Mouse (Mus musculus): ENCODE measurements around the gene Gtf2h5.
A peak's percentile ranks its signal among the peaks of the same experiment; 100 is the strongest.

GRCm38 (mm10) chr17:6102287-6102686, 22.7 kb downstream of the Gtf2h5 start:
- no peak for TF ChIP-seq POLR2A (IDR thresholded peaks at IDR 0.05; ENCODE audit: insufficient read length, low read depth)
- TF ChIP-seq MAX (IDR thresholded peaks at IDR 0.05; ENCODE audit: low read depth) = no peak
- peak; percentile 80 for TF ChIP-seq TCF12 (IDR thresholded peaks at IDR 0.05; ENCODE audit: insufficient read depth, poor library complexity, severe bottlenecking)
- TF ChIP-seq MYOG (IDR thresholded peaks at IDR 0.05; ENCODE audit: control insufficient read depth in 1 of 3, insufficient read depth in 1 of 3, insufficient read length in 2 of 3, low read depth in 2 of 3) = peak; percentile 24 to 90 (median 81)
- no peak for TF ChIP-seq REST (IDR thresholded peaks at IDR 0.05; ENCODE audit: insufficient read depth, insufficient read length)
- no peak for TF ChIP-seq E2F4 (IDR thresholded peaks at IDR 0.05; ENCODE audit: insufficient read depth)
- TF ChIP-seq TCF3 (IDR thresholded peaks at IDR 0.05; ENCODE audit: insufficient read length, low read depth) = peak; percentile 50
- no peak for TF ChIP-seq USF1 (IDR thresholded peaks at IDR 0.05; ENCODE audit: low read depth)
- no peak for TF ChIP-seq POLR2AphosphoS2 (IDR thresholded peaks at IDR 0.05; ENCODE audit: insufficient read length, low read depth)
- TF ChIP-seq MYOD1 (IDR thresholded peaks at IDR 0.05; ENCODE audit: control insufficient read depth in 1 of 3, insufficient read length in 2 of 3, low read depth in 2 of 3) = peak; percentile 64 to 92 (median 67)
- no peak for TF ChIP-seq SRF (IDR thresholded peaks at IDR 0.05; ENCODE audit: control insufficient read depth, insufficient read length, low read depth)
- TF ChIP-seq CEBPB (IDR thresholded peaks at IDR 0.05; ENCODE audit: insufficient read depth, poor library complexity, severe bottlenecking) = no peak
